Mouse (Mus musculus) CH12.LX (cell line): ENCODE results near the gene Nrp2. TPM values are rescaled to one million over a fixed set of nuclear protein-coding genes. Genes with fewer than 3 reads are reported as not detected.

Experiments used
- DNase-seq: peaks from one replicate; pipeline ENCODE4 v3.0.0-alpha.2; 2013; ENCODE audit errors: extremely low read depth
- H3K27ac ChIP-seq: 2 replicates; pipeline ENCODE4 v1.5.1; 2012; ENCODE audit warnings: low read depth, mild to moderate bottlenecking, control low read depth, moderate library complexity; ENCODE audit not compliant: insufficient read depth
- H3K27me3 ChIP-seq: replicated peaks from 2 replicates; pipeline ENCODE3; 2012; ENCODE audit warnings: inconsistent platforms
- H3K36me3 ChIP-seq, 2 experiments: replicated peaks in 1 of 2; 2 replicates each; pipeline versions ENCODE3 to v1.6.1; 2012; ENCODE audit warnings: inconsistent platforms in 1 of 2, low read length in 1 of 2, mild to moderate bottlenecking in 1 of 2, mixed read lengths in 1 of 2, moderate library complexity in 1 of 2; ENCODE audit not compliant: control insufficient read depth in 1 of 2, insufficient read depth in 1 of 2
- H3K4me1 ChIP-seq, 2 experiments: 2 replicates each; pipeline ENCODE4 v1.6.1; 2012; ENCODE audit warnings: inconsistent platforms in 1 of 2, moderate library complexity in 1 of 2; ENCODE audit not compliant: insufficient read depth in 2 of 2, control insufficient read depth in 1 of 2
- H3K4me2 ChIP-seq: 2 replicates; pipeline ENCODE4 v1.6.1; 2012; ENCODE audit warnings: low read depth, mild to moderate bottlenecking, control low read depth; ENCODE audit not compliant: poor library complexity, insufficient read depth, severe bottlenecking
- H3K4me3 ChIP-seq, 3 experiments: fragments of 150-350 bp in 1 of 3; sonication (generic) in 1 of 3; replicated peaks in 1 of 3; 2 replicates each; pipeline versions ENCODE3 to v1.5.1; 2011 to 2012; ENCODE audit warnings: low read depth in 2 of 3, low read length in 2 of 3, mild to moderate bottlenecking in 2 of 3, moderate library complexity in 2 of 3, control low read depth in 1 of 3, improper control_type of control experiment in 1 of 3, inconsistent platforms in 1 of 3, mixed read lengths in 1 of 3; ENCODE audit not compliant: poor library complexity in 1 of 3
- H3K79me2 ChIP-seq: replicated peaks from 2 replicates; pipeline ENCODE4 v1.6.1; 2012; ENCODE audit warnings: mild to moderate bottlenecking, moderate library complexity; ENCODE audit not compliant: control insufficient read depth, poor library complexity, insufficient read depth, severe bottlenecking; ENCODE audit errors: extremely low read depth
- H3K9ac ChIP-seq: 2 replicates; pipeline ENCODE4 v1.6.1; 2012; ENCODE audit warnings: low read depth, mild to moderate bottlenecking, control low read depth, moderate library complexity; ENCODE audit not compliant: insufficient read depth
- H3K9me3 ChIP-seq: replicated peaks from 2 replicates; pipeline ENCODE3; 2012; ENCODE audit warnings: low read length, inconsistent platforms, mixed read lengths
- CHD1 ChIP-seq: IDR thresholded peaks from 2 replicates; pipeline ENCODE4 v1.6.1; 2012; ENCODE audit warnings: low read depth, low read length, improper control_type of control experiment, inconsistent platforms
- CHD2 ChIP-seq: IDR thresholded peaks from 2 replicates; pipeline ENCODE4 v1.6.1; 2011; ENCODE audit warnings: low read length, improper control_type of control experiment
- CTCF ChIP-seq, 2 experiments: IDR thresholded peaks in 1 of 2; conservative IDR thresholded peaks in 1 of 2; 2 replicates each; pipeline ENCODE4 v1.5.1; 2011 to 2012; ENCODE audit warnings: low read depth in 2 of 2, low read length in 2 of 2, improper control_type of control experiment in 1 of 2, inconsistent platforms in 1 of 2, mild to moderate bottlenecking in 1 of 2, moderate library complexity in 1 of 2
- ELF1 ChIP-seq: IDR thresholded peaks from 2 replicates; pipeline ENCODE4 v1.6.1; 2014; ENCODE audit warnings: low read depth, mild to moderate bottlenecking, inconsistent platforms, low read length, improper control_type of control experiment
- EP300 ChIP-seq: IDR thresholded peaks from 2 replicates; pipeline ENCODE4 v1.6.1; 2011; ENCODE audit warnings: low read length, improper control_type of control experiment
- HCFC1 ChIP-seq: IDR thresholded peaks from 2 replicates; pipeline ENCODE4 v1.6.1; 2012; ENCODE audit warnings: low read depth, mild to moderate bottlenecking, inconsistent platforms, low read length, improper control_type of control experiment
- JUN ChIP-seq: IDR thresholded peaks from 2 replicates; pipeline ENCODE4 v1.6.1; 2011; ENCODE audit warnings: low read depth, mild to moderate bottlenecking, low read length, improper control_type of control experiment, moderate library complexity; ENCODE audit not compliant: insufficient read depth
- KAT2A ChIP-seq: IDR thresholded peaks from 2 replicates; pipeline ENCODE4 v1.6.1; 2012; ENCODE audit warnings: low read length, improper control_type of control experiment, inconsistent platforms; ENCODE audit not compliant: insufficient replicate concordance
- MAFK ChIP-seq: IDR thresholded peaks from 2 replicates; pipeline ENCODE4 v1.6.1; 2011; ENCODE audit warnings: low read length, improper control_type of control experiment; ENCODE audit not compliant: insufficient replicate concordance
- MAX ChIP-seq: IDR thresholded peaks from 2 replicates; pipeline ENCODE4 v1.6.1; 2011; ENCODE audit warnings: low read length, improper control_type of control experiment
- MEF2A ChIP-seq: IDR thresholded peaks from 2 replicates; pipeline ENCODE4 v1.6.1; 2014; ENCODE audit warnings: low read depth, mild to moderate bottlenecking, inconsistent platforms, low read length, improper control_type of control experiment, borderline replicate concordance
- NRF1 ChIP-seq: IDR thresholded peaks from 2 replicates; pipeline ENCODE4 v1.6.1; 2014; ENCODE audit warnings: low read depth, mild to moderate bottlenecking, inconsistent platforms, low read length, improper control_type of control experiment, moderate library complexity
- PAX5 ChIP-seq: IDR thresholded peaks from 2 replicates; pipeline ENCODE4 v1.6.1; 2012; ENCODE audit warnings: low read length, inconsistent platforms, mixed read lengths
- POLR2A ChIP-seq: IDR thresholded peaks from 2 replicates; pipeline ENCODE4 v1.6.1; 2011; ENCODE audit warnings: low read depth, mild to moderate bottlenecking, improper control_type of control experiment, low read length
- SMC3 ChIP-seq: IDR thresholded peaks from 2 replicates; pipeline ENCODE4 v1.6.1; 2011; ENCODE audit warnings: low read depth, low read length, improper control_type of control experiment
- TBP ChIP-seq: conservative IDR thresholded peaks from 2 replicates; pipeline ENCODE4 v1.6.1; 2011; ENCODE audit warnings: low read depth, low read length, improper control_type of control experiment
- UBTF ChIP-seq: IDR thresholded peaks from 2 replicates; pipeline ENCODE4 v1.6.1; 2012; ENCODE audit warnings: low read depth, mild to moderate bottlenecking, inconsistent platforms, low read length, improper control_type of control experiment, moderate library complexity
- USF1 ChIP-seq: IDR thresholded peaks from 2 replicates; pipeline ENCODE4 v1.6.1; 2014; ENCODE audit warnings: low read depth, mild to moderate bottlenecking, inconsistent platforms, low read length, improper control_type of control experiment
- USF2 ChIP-seq: conservative IDR thresholded peaks from 2 replicates; pipeline ENCODE4 v1.6.1; 2011; ENCODE audit warnings: low read depth, low read length, improper control_type of control experiment
- ZC3H11A ChIP-seq: IDR thresholded peaks from 2 replicates; pipeline ENCODE4 v1.6.1; 2012; ENCODE audit warnings: low read depth, mild to moderate bottlenecking, inconsistent platforms, low read length, improper control_type of control experiment
- ZKSCAN1 ChIP-seq: IDR thresholded peaks from 2 replicates; pipeline ENCODE4 v1.6.1; 2012; ENCODE audit warnings: low read depth, inconsistent platforms, low read length, improper control_type of control experiment, borderline replicate concordance
- ZNF384 ChIP-seq: IDR thresholded peaks from 2 replicates; pipeline ENCODE4 v1.6.1; 2012; ENCODE audit warnings: low read depth, low read length, improper control_type of control experiment, inconsistent platforms
- dilution Hi-C: fragments of 300-500 bp; cut with MboI; formaldehyde crosslinking; loops from 2 replicates; pipeline ENCODE4 v1.14.3; 2020; ENCODE audit warnings: low sequenced_read_pairs; ENCODE audit not compliant: extremely low pct_unique_long_range_greater_than_20kb, extremely low pct_ligation_motif_present
- in situ Hi-C: fragments of 300-500 bp; cut with MboI; formaldehyde crosslinking; loops from 3 replicates; pipeline ENCODE4 v1.14.3; 2019; ENCODE audit warnings: low sequenced_read_pairs, low pct_ligation_motif_present, low pct_unique_long_range_greater_than_20kb, mixed read lengths
- polyA plus RNA-seq: library from polyadenylated mRNA; unstranded; fragments of >175 nt; gene quantifications from 2 replicates; pipeline ENCODE4 v1.2.1, GENCODE M21; 2012; ENCODE audit warnings: low read depth; ENCODE audit not compliant: insufficient read length
- total RNA-seq, 2 experiments: library from RNA; depleted of rRNA; stranded (reverse); fragments of 300-350 nt in 1 of 2; fragments of >200 nt in 1 of 2; gene quantifications; 2 replicates each; pipeline ENCODE4 v1.2.3; 2012 to 2014

The Nrp2 gene
- total and polyA plus RNA-seq, 3 experiments = 16.4 to 24.4 (median 17.3) TPM

DNA sequence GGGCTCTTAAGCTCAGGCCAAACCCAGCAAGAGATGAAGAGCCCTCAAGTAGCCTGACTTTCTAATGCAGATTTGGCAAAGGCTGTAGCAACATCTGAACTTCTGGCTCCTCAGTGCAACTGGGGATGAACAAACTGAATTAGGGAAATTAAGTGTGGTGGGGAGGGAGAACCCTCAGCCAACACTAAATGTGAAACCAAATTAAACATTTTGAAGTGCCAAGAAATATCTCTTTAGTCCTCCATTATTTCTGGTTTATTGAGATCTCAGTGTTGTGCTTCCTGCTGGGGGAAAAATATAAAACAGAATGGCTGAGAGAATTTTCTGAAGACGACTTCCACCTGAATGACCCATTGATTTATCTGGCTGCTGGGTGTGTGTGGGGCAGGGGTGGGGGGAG, 102.9 kb downstream of the Nrp2 start:
- H3K36me3 ChIP-seq = peaks cover 0 to 16% of the 10 kb centered on the region in 2 experiments
- no peaks in the 10 kb centered on the region for H3K9me3 ChIP-seq
- H3K4me1 ChIP-seq = peaks cover 0 to 8% of the 10 kb centered on the region in 2 experiments; a peak in 1 of 4 replicates
- dilution Hi-C loops (no loop called here), in situ Hi-C loops (loop anchor here (25.0 kb wide), 1 partner anchor 869 kb away; no protein-coding TSS in a partner anchor)
- H3K4me3 ChIP-seq = no peak overlapping the region
- no peak overlapping the region for H3K9ac ChIP-seq
- DNase-seq = no peak
- no peaks in the 10 kb centered on the region for H3K27me3 ChIP-seq
- no peaks in the 10 kb centered on the region for H3K79me2 ChIP-seq
- no peak for TF ChIP-seq CHD1
- no peak for TF ChIP-seq UBTF
- no peak for TF ChIP-seq POLR2A
- TF ChIP-seq MAFK = no peak
- no peak for TF ChIP-seq CTCF (conservative IDR thresholded peaks at IDR 0.05 in 1 of 2, IDR thresholded peaks at IDR 0.05 in 1 of 2; ENCODE audit: low read depth in 2 of 2, low read length in 2 of 2)
- no peak for TF ChIP-seq MAX
- TF ChIP-seq ZC3H11A = no peak
- no peak for TF ChIP-seq ZKSCAN1
- no peak for TF ChIP-seq TBP
- no peak for TF ChIP-seq SMC3
- TF ChIP-seq PAX5 = no peak
- no peak for TF ChIP-seq MEF2A
- TF ChIP-seq NRF1 = no peak
- TF ChIP-seq USF1 = no peak
- TF ChIP-seq ZNF384 = no peak
- no peak overlapping the region for H3K27ac ChIP-seq
- no peak overlapping the region for H3K4me2 ChIP-seq

DNA sequence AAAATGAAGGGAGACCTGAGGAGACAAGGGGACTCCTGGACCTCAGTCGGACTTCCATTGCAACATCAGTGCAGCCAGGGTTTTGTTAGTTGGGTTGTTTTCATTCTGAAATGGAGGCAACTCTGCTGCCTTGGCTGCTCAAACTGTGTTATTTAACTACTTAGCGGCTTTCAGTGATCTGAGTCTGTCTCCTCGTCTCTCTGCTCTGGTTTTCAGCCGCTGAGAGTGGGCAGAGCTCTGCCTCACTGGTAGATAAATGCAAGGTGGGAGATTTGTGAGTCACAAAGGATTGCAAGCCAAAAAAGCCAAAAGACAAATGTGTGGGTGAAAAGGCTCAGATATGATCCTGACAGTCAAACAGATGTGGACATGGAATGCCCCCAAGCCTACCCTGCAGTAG, 105.3 kb downstream of the Nrp2 start:
- no peak for DNase-seq
- no peaks in the 10 kb centered on the region for H3K9me3 ChIP-seq
- in situ Hi-C loops = loop anchor here (25.0 kb wide), 1 partner anchor 871 kb away; no protein-coding TSS in a partner anchor
- dilution Hi-C loops = no loop called here
- no peak overlapping the region for H3K4me3 ChIP-seq
- H3K4me2 ChIP-seq = no peak overlapping the region
- peaks cover 0 to 28% of the 10 kb centered on the region in 2 experiments for H3K36me3 ChIP-seq
- no peaks in the 10 kb centered on the region for H3K27me3 ChIP-seq
- H3K79me2 ChIP-seq = no peaks in the 10 kb centered on the region
- TF ChIP-seq EP300 = no peak
- no peak for TF ChIP-seq CHD2
- TF ChIP-seq CHD1 = no peak
- TF ChIP-seq MAFK = no peak
- TF ChIP-seq ELF1 = no peak
- TF ChIP-seq ZNF384 = no peak
- no peak for TF ChIP-seq KAT2A
- no peak for TF ChIP-seq HCFC1
- TF ChIP-seq ZKSCAN1 = no peak
- TF ChIP-seq USF2 = no peak
- no peak for TF ChIP-seq JUN
- TF ChIP-seq TBP = no peak
- no peak for TF ChIP-seq ZC3H11A
- H3K27ac ChIP-seq = no peak overlapping the region
- H3K9ac ChIP-seq = no peak overlapping the region
- peaks cover 0 to 8% of the 10 kb centered on the region in 2 experiments; a peak in 1 of 4 replicates for H3K4me1 ChIP-seq
